Mouse (Mus musculus): Measurements from ENCODE around the gene Dnase2b. TPM values are rescaled to one million over a fixed set of nuclear protein-coding genes. Genes with fewer than 3 reads are reported as not detected.

Gene Dnase2b
- polyA plus RNA-seq, 1 experiment from 2014 or later: not detected

DNA sequence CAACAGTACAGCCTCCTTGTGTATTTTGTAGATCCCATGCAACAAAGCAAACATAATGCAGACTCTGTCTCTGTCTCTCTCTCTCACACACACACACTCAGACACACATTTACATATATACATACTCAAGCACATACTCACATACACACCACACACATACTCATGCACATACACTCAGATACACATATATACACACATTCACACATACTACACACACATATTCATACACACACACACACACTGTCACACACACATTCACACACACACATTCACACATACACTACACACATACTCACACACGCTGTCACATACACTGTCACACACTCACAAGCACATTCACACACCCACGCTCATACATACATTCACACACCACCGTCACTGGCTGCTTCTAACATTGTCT, 12.9 kb downstream of the Dnase2b start:
- no peaks in the 10 kb centered on the region for H3K9me3 ChIP-seq (ENCODE audit: control insufficient read depth, low read length)
- no peak overlapping the region for H3K4me3 ChIP-seq (replicated peaks; ENCODE audit: low read length)
- no peak for ATAC-seq
- H3K4me2 ChIP-seq (ENCODE audit: low read length): no peak overlapping the region
- no peaks in the 10 kb centered on the region for H3K27me3 ChIP-seq (replicated peaks; ENCODE audit: control insufficient read depth, insufficient read depth, low read length)
- H3K36me3 ChIP-seq (ENCODE audit: control insufficient read depth, insufficient read depth): no peaks in the 10 kb centered on the region
- no peak overlapping the region for H3K27ac ChIP-seq (ENCODE audit: low read length)
- H3K4me1 ChIP-seq (replicated peaks; ENCODE audit: control insufficient read depth, insufficient read depth, low read length): peaks cover under 1% of the 10 kb centered on the region; the same call in 1 of the 2 replicates
- no peak overlapping the region for H3K9ac ChIP-seq (replicated peaks; ENCODE audit: low read depth, low read length)
- WGBS: 90% methylated on average over 3 of the region's 3 CpGs

DNA sequence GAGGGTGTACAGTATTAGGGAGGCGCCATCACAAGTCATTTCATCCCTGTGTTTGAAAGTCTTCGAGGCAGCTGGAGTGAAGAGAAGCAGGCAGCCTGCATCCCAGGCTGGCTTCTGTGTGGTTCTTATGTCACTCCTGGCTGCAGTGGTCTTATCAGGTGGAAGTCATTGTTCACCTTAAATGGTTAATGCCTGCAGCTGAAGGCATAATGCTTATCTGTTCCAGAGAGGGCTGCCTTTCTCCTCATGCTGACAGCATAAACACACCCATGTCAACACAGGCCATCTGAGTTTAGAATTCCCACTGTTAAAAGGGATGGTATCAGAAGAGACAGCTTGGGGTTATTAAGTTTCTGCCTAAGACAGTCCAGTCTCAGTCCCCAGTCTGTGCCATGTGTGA, 14.2 kb downstream of the Dnase2b start:
- no peaks in the 10 kb centered on the region for H3K4me1 ChIP-seq (replicated peaks; ENCODE audit: control insufficient read depth, insufficient read depth, low read length)
- H3K9ac ChIP-seq (replicated peaks; ENCODE audit: low read depth, low read length): no peak overlapping the region
- no peaks in the 10 kb centered on the region for H3K27me3 ChIP-seq (replicated peaks; ENCODE audit: control insufficient read depth, insufficient read depth, low read length)
- H3K9me3 ChIP-seq (ENCODE audit: control insufficient read depth, low read length): no peaks in the 10 kb centered on the region
- no peak overlapping the region for H3K4me3 ChIP-seq (replicated peaks; ENCODE audit: low read length)
- H3K27ac ChIP-seq (ENCODE audit: low read length): no peak overlapping the region
- ATAC-seq: no peak
- H3K36me3 ChIP-seq (ENCODE audit: control insufficient read depth, insufficient read depth): no peaks in the 10 kb centered on the region
- 87% methylated on average over 2 of the region's 2 CpGs for WGBS
- no peak overlapping the region for H3K4me2 ChIP-seq (ENCODE audit: low read length)

DNA sequence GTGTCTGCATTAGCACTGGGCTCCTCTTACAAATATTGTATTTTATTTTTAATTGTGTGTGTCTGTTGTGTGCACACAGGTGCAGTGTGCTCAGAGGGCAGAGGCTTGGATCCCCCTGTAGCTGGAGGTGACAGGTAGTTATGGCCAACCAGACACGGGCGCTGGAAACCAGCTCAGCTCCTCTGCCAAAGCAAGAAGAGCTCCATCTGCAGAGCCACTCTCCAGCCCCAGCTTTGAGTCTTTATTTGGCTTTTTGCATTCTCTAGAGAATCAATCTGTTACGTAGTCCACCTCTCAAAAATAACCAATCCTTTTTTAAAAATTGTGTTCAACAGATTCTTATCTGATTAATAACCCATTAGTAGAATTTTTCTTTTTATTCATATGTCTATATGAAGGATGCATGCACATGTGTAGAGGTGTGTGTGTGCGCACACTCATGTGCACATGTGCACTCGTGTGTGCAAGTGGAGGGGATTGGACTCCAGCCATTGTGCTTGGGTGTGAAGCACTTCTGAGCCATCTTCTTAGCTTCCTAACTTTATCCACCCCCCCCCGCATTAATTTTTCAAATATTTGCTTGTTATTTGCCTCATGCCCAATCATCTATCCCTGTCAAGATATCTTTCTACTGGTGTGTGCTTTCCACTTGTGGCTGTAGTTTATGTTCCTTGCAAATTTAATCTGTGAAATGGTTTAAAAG, 16.0 kb downstream of the Dnase2b start:
- H3K4me1 ChIP-seq (replicated peaks; ENCODE audit: control insufficient read depth, insufficient read depth, low read length): no peaks in the 10 kb centered on the region
- H3K27me3 ChIP-seq (replicated peaks; ENCODE audit: control insufficient read depth, insufficient read depth, low read length): no peaks in the 10 kb centered on the region
- ATAC-seq: no peak
- H3K27ac ChIP-seq (ENCODE audit: low read length): no peak overlapping the region
- no peak overlapping the region for H3K9ac ChIP-seq (replicated peaks; ENCODE audit: low read depth, low read length)
- no peak overlapping the region for H3K4me2 ChIP-seq (ENCODE audit: low read length)
- H3K36me3 ChIP-seq (ENCODE audit: control insufficient read depth, insufficient read depth): no peaks in the 10 kb centered on the region
- 89% methylated on average over 6 of the region's 6 CpGs for WGBS
- H3K9me3 ChIP-seq (ENCODE audit: control insufficient read depth, low read length): no peaks in the 10 kb centered on the region
- H3K4me3 ChIP-seq (replicated peaks; ENCODE audit: low read length): no peak overlapping the region

DNA sequence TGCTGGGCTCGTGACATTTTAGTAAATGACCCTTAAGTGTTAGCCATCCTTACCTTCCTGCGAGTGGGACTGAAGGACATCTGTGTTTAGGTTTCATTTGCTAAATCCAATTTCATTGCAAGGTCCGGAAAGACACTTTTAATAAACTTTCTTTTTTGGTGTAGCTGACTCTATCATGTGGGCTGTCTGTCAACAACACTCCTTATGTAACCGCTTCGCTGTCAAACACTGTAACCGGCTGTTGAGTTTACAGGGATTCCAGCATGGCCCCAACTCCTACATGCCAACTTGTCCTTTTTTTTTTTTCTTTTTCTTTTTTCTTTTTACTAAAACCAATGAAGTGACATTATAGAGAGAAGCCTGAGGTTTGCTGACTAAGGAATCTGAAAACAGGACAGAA, 17.0 kb downstream of the Dnase2b start:
- Histone ChIP-seq H3K27ac (ENCODE audit: low read length) (no peak overlapping the region), H3K4me3 (replicated peaks; ENCODE audit: low read length) (no peak overlapping the region), H3K36me3 (ENCODE audit: control insufficient read depth, insufficient read depth) (no peaks in the 10 kb centered on the region), H3K4me1 (replicated peaks; ENCODE audit: control insufficient read depth, insufficient read depth, low read length) (no peaks in the 10 kb centered on the region), H3K27me3 (replicated peaks; ENCODE audit: control insufficient read depth, insufficient read depth, low read length) (no peaks in the 10 kb centered on the region), H3K4me2 (ENCODE audit: low read length) (no peak overlapping the region), H3K9ac (replicated peaks; ENCODE audit: low read depth, low read length) (no peak overlapping the region), H3K9me3 (ENCODE audit: control insufficient read depth, low read length) (no peaks in the 10 kb centered on the region)
- 73% methylated on average over 6 of the region's 6 CpGs for WGBS
- ATAC-seq: no peak

DNA sequence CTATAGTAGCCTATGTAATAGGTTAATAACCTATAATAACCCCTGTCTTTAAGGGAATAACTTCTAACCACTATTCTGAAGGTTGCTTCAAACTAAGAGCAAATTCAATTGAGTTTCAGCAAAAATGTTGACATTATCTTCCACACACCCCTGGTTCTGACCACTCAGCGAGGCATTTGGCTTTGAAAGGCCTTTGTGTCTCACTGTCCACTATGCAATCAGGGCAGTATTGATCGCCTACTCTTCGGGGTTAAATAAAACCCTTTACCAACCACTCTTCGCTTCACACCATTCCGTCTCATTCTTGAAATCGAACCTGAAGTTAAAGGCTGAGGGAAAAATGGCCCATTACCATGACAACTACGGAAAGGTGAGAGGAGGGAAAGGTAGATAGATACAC, 18.5 kb downstream of the Dnase2b start:
- no peaks in the 10 kb centered on the region for H3K4me1 ChIP-seq (replicated peaks; ENCODE audit: control insufficient read depth, insufficient read depth, low read length)
- no peak overlapping the region for H3K27ac ChIP-seq (ENCODE audit: low read length)
- H3K4me2 ChIP-seq (ENCODE audit: low read length): no peak overlapping the region
- no peaks in the 10 kb centered on the region for H3K9me3 ChIP-seq (ENCODE audit: control insufficient read depth, low read length)
- H3K27me3 ChIP-seq (replicated peaks; ENCODE audit: control insufficient read depth, insufficient read depth, low read length): no peaks in the 10 kb centered on the region
- H3K9ac ChIP-seq (replicated peaks; ENCODE audit: low read depth, low read length): no peak overlapping the region
- 93% methylated on average over 7 of the region's 7 CpGs for WGBS
- ATAC-seq: no peak
- H3K36me3 ChIP-seq (ENCODE audit: control insufficient read depth, insufficient read depth): no peaks in the 10 kb centered on the region
- H3K4me3 ChIP-seq (replicated peaks; ENCODE audit: low read length): no peak overlapping the region

- H3K27me3 ChIP-seq (replicated peaks; ENCODE audit: control insufficient read depth, insufficient read depth, low read length): no peaks in the 10 kb centered on the region
- no peaks in the 10 kb centered on the region for H3K9me3 ChIP-seq (ENCODE audit: control insufficient read depth, low read length)
- no peak overlapping the region for H3K4me3 ChIP-seq (replicated peaks; ENCODE audit: low read length)
- H3K27ac ChIP-seq (ENCODE audit: low read length): no peak overlapping the region
- H3K4me1 ChIP-seq (replicated peaks; ENCODE audit: control insufficient read depth, insufficient read depth, low read length): no peaks in the 10 kb centered on the region
- ATAC-seq: no peak
- WGBS: 71% methylated on average over 8 of the region's 8 CpGs
- H3K36me3 ChIP-seq (ENCODE audit: control insufficient read depth, insufficient read depth): no peaks in the 10 kb centered on the region
- H3K4me2 ChIP-seq (ENCODE audit: low read length): no peak overlapping the region
- no peak overlapping the region for H3K9ac ChIP-seq (replicated peaks; ENCODE audit: low read depth, low read length)
These were observed 19.0 kb downstream of the Dnase2b start for GRCm38 (mm10) chr3:146596387-146596786.

DNA sequence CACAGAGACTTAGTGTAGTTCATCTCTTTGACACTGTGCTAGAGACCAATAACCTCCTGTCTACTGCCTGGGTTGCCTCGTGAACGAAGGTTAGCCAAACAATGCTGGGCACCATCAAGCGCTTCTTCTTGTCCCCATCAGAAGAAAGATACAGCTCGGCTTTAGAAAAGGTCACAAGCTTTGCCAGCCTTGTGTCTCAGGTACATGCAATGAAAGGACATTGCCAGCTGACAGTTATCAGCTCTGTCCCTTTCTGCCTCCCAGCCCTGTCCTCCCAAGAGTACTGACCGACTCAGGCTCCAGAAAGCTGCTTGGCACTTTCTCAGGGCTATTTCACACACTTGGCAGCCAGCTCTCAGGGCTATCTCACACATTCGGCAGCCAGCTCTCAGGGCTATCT, 20.0 kb downstream of the Dnase2b start:
- Histone ChIP-seq H3K9me3 (ENCODE audit: control insufficient read depth, low read length) (no peaks in the 10 kb centered on the region), H3K4me3 (replicated peaks; ENCODE audit: low read length) (no peak overlapping the region)

DNA sequence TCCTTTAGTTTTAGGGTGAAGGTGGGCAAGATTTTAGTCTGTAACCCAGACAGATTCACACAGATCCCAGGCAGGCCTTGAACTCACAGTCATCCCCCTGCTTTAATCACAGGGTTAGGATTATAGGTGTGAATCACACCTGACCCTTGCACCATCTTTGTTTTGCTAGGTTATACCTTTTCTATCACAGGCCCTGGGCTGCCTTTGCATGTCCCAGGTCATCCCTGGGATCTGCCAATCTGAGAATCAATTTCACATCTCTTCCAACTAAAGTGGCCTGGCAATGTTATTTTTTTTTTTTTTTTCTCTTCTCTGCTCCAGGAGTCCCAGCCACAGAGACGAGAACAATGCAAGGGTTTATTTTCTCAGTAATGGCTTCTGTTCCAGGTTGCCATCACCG, 23.8 kb downstream of the Dnase2b start:
- H3K36me3 ChIP-seq (ENCODE audit: control insufficient read depth, insufficient read depth): no peaks in the 10 kb centered on the region
- no peak for ATAC-seq
- H3K27ac ChIP-seq (ENCODE audit: low read length): no peak overlapping the region
- no peak overlapping the region for H3K4me2 ChIP-seq (ENCODE audit: low read length)
- H3K4me3 ChIP-seq (replicated peaks; ENCODE audit: low read length): no peak overlapping the region
- H3K9ac ChIP-seq (replicated peaks; ENCODE audit: low read depth, low read length): no peak overlapping the region
- no peaks in the 10 kb centered on the region for H3K9me3 ChIP-seq (ENCODE audit: control insufficient read depth, low read length)
- H3K4me1 ChIP-seq (replicated peaks; ENCODE audit: control insufficient read depth, insufficient read depth, low read length): no peaks in the 10 kb centered on the region
- H3K27me3 ChIP-seq (replicated peaks; ENCODE audit: control insufficient read depth, insufficient read depth, low read length): no peaks in the 10 kb centered on the region
- 57% methylated on average over 2 of the region's 2 CpGs for WGBS

More for the DNA sequence above, 20.0 kb downstream of the Dnase2b start:
- no peaks in the 10 kb centered on the region for H3K4me1 ChIP-seq (replicated peaks; ENCODE audit: control insufficient read depth, insufficient read depth, low read length)
- WGBS: 91% methylated on average over 6 of the region's 6 CpGs
- H3K36me3 ChIP-seq (ENCODE audit: control insufficient read depth, insufficient read depth): no peaks in the 10 kb centered on the region
- H3K27ac ChIP-seq (ENCODE audit: low read length): no peak overlapping the region
- ATAC-seq: no peak
- H3K9ac ChIP-seq (replicated peaks; ENCODE audit: low read depth, low read length): no peak overlapping the region
- no peaks in the 10 kb centered on the region for H3K27me3 ChIP-seq (replicated peaks; ENCODE audit: control insufficient read depth, insufficient read depth, low read length)
- H3K4me2 ChIP-seq (ENCODE audit: low read length): no peak overlapping the region

GRCm38 (mm10) chr3:146591159-146591558, 24.2 kb downstream of the Dnase2b start:
- Histone ChIP-seq H3K9me3 (ENCODE audit: control insufficient read depth, low read length) (no peaks in the 10 kb centered on the region), H3K4me1 (replicated peaks; ENCODE audit: control insufficient read depth, insufficient read depth, low read length) (no peaks in the 10 kb centered on the region), H3K4me3 (replicated peaks; ENCODE audit: low read length) (no peak overlapping the region), H3K4me2 (ENCODE audit: low read length) (no peak overlapping the region), H3K27me3 (replicated peaks; ENCODE audit: control insufficient read depth, insufficient read depth, low read length) (no peaks in the 10 kb centered on the region), H3K27ac (ENCODE audit: low read length) (no peak overlapping the region), H3K9ac (replicated peaks; ENCODE audit: low read depth, low read length) (no peak overlapping the region), H3K36me3 (ENCODE audit: control insufficient read depth, insufficient read depth) (no peaks in the 10 kb centered on the region)
- WGBS: 80% methylated on average over 7 of the region's 7 CpGs
- no peak for ATAC-seq

DNA sequence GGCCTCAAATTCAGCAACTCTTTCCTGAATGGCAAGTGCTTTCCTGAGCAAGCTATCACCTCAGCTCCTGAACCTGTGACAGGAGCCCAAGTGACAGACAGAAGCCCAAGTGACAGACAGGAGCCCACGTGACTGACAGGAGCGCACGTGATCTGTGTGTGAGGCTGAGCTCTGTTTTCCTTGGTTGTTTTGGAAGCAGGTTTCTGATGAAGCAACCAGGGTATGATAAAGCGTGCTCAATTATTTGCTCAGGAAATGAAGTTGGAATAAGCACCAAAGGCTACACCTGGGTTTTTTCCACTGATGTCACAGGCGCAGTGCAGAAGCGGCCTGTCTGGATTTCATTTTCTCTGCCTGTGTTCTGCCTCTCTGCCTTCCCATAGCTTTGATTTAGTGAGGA, 25.9 kb downstream of the Dnase2b start:
- no peak overlapping the region for H3K27ac ChIP-seq (ENCODE audit: low read length)
- no peaks in the 10 kb centered on the region for H3K4me1 ChIP-seq (replicated peaks; ENCODE audit: control insufficient read depth, insufficient read depth, low read length)
- no peak overlapping the region for H3K4me3 ChIP-seq (replicated peaks; ENCODE audit: low read length)
- no peak overlapping the region for H3K9ac ChIP-seq (replicated peaks; ENCODE audit: low read depth, low read length)
- no peak for ATAC-seq
- no peak overlapping the region for H3K4me2 ChIP-seq (ENCODE audit: low read length)
- 85% methylated on average over 6 of the region's 6 CpGs for WGBS
- no peaks in the 10 kb centered on the region for H3K27me3 ChIP-seq (replicated peaks; ENCODE audit: control insufficient read depth, insufficient read depth, low read length)
- no peaks in the 10 kb centered on the region for H3K36me3 ChIP-seq (ENCODE audit: control insufficient read depth, insufficient read depth)
- no peaks in the 10 kb centered on the region for H3K9me3 ChIP-seq (ENCODE audit: control insufficient read depth, low read length)

Data from forebrain, embryonic 16.5 days (tissue).